Comparison of ENCODE assay signal across 8 mouse cellular contexts in the genomic region with DNA sequence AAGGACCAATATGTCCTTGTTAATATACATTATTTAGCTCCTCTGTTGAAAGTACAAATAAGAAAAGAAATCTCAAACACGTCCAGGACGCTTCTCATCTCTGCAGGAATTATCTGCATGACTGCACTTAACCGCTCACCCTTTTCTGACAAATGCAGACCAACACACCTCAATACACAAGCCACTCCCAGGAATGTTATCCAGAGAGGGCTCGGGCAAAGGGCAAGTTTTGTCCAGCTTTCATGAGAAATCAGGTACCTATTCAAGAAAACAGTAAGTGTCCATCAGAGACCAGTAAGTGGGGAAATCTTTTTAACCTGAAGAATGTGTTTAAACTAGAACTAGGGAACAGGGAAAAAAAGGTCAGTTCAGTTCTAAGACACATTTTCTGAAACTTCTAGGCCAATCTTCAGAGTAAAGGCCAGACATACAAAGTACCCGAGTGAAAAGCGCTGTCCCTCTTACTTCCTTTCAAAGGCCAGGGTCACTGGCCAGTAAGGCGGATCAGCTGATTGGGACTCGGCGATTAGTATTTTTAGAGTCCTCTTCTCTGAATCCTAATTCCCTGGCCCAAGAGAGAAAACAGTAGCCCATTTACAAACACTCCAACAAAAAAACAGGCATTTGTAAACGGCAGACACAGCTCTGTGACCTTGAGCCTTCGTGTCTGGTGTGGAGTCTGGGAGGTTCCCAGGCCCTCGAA. TPM values are rescaled to one million over a fixed set of nuclear protein-coding genes. Genes with fewer than 3 reads are reported as not detected.
DNase-seq lines count a peak whose midpoint lies in the region; ATAC-seq and TF ChIP-seq lines count a peak whose summit lies in the region.

No protein-coding gene starts in this region.

- intact Hi-C loops in heart, postnatal 36 days (cut with DNase I): no loop called here

- peak overlapping the region; percentile 88 for H3K4me3 ChIP-seq in heart, embryonic 10.5 days
- H3K4me3 ChIP-seq in embryonic facial prominence, embryonic 10.5 days: peak overlapping the region; percentile 97
- peak overlapping the region; percentile 57 for H3K4me3 ChIP-seq in intestine, postnatal 0 days (ENCODE audit: low read depth, low read length)
- peak overlapping the region; percentile 78 for H3K4me3 ChIP-seq in midbrain, embryonic 13.5 days (replicated peaks)

- WGBS in heart, embryonic 10.5 days: 20% methylated on average over 12 of the region's 12 CpGs
- 22% methylated on average over 12 of the region's 12 CpGs for WGBS in embryonic facial prominence, embryonic 10.5 days
- 26% methylated on average over 12 of the region's 12 CpGs for WGBS in intestine, postnatal 0 days
- WGBS in midbrain, embryonic 13.5 days: 11% methylated on average over 12 of the region's 12 CpGs

- no peaks in the 10 kb centered on the region for H3K9me3 ChIP-seq in heart, embryonic 10.5 days
- H3K9me3 ChIP-seq in embryonic facial prominence, embryonic 10.5 days: no peaks in the 10 kb centered on the region
- no peaks in the 10 kb centered on the region for H3K9me3 ChIP-seq in intestine, postnatal 0 days (ENCODE audit: control insufficient read depth)
- no peaks in the 10 kb centered on the region for H3K9me3 ChIP-seq in midbrain, embryonic 13.5 days

- peak overlapping the region; percentile 90 for H3K27ac ChIP-seq in heart, embryonic 10.5 days
- H3K27ac ChIP-seq in embryonic facial prominence, embryonic 10.5 days (replicated peaks): peak overlapping the region; percentile 83
- H3K27ac ChIP-seq in intestine, postnatal 0 days (ENCODE audit: low read depth, low read length): no peak overlapping the region
- no peak overlapping the region for H3K27ac ChIP-seq in midbrain, embryonic 13.5 days

- TF ChIP-seq CTCF in intestine, postnatal 0 days (IDR thresholded peaks at IDR 0.05; ENCODE audit: low read depth): no peak

- peak overlapping the region; percentile 75 for H3K4me2 ChIP-seq in intestine, postnatal 0 days (replicated peaks; ENCODE audit: low read depth)
- H3K4me2 ChIP-seq in midbrain, embryonic 13.5 days (replicated peaks): peak overlapping the region; percentile 79

- no peak for DNase-seq in heart, embryonic 10.5 days (ENCODE audit: low spot score)
- no peak for DNase-seq in heart, postnatal 36 days
- no peak for DNase-seq in embryonic facial prominence, embryonic 10.5 days (ENCODE audit: low spot score)
- no peak for DNase-seq in right cerebral cortex, adult 2 months (ENCODE audit: low spot score in 2 of 2)
- no peak for DNase-seq in gastrocnemius, postnatal 25 days

- peak overlapping the region; percentile 43 for H3K9ac ChIP-seq in intestine, postnatal 0 days (ENCODE audit: low read depth, low read length)
- peak overlapping the region; percentile 95 for H3K9ac ChIP-seq in midbrain, embryonic 13.5 days (replicated peaks)

- ATAC-seq in intestine, postnatal 0 days: no peak
- no peak for ATAC-seq in midbrain, embryonic 13.5 days
- no peak for ATAC-seq in megakaryocyte-erythroid progenitor cell, adult 5-6 weeks (replicated peaks; ENCODE audit: low FRiP score, low TSS enrichment, poor library complexity, severe bottlenecking)

- no peaks in the 10 kb centered on the region for H3K27me3 ChIP-seq in heart, embryonic 10.5 days (ENCODE audit: insufficient read depth, poor library complexity, severe bottlenecking)
- 0 out of 2 replicates have a peak, but pooled peaks cover 4% of the 10 kb centered on the region for H3K27me3 ChIP-seq in embryonic facial prominence, embryonic 10.5 days (replicated peaks; ENCODE audit: low read depth, poor library complexity, severe bottlenecking)
- H3K27me3 ChIP-seq in intestine, postnatal 0 days (replicated peaks; ENCODE audit: control insufficient read depth, insufficient read depth, low read length): peaks cover 10% of the 10 kb centered on the region; the same call in 1 of the 2 replicates
- no peaks in the 10 kb centered on the region for H3K27me3 ChIP-seq in midbrain, embryonic 13.5 days

- H3K4me1 ChIP-seq in heart, embryonic 10.5 days: peaks cover 10% of the 10 kb centered on the region
- peaks cover 18% of the 10 kb centered on the region for H3K4me1 ChIP-seq in embryonic facial prominence, embryonic 10.5 days
- H3K4me1 ChIP-seq in intestine, postnatal 0 days (replicated peaks; ENCODE audit: control insufficient read depth, insufficient read depth, low read length): peaks cover 4% of the 10 kb centered on the region; the same call in 1 of the 2 replicates
- H3K4me1 ChIP-seq in midbrain, embryonic 13.5 days (replicated peaks): peaks cover 11% of the 10 kb centered on the region

- H3K36me3 ChIP-seq in heart, embryonic 10.5 days: peaks cover 10% of the 10 kb centered on the region
- H3K36me3 ChIP-seq in embryonic facial prominence, embryonic 10.5 days (replicated peaks): peaks cover 18% of the 10 kb centered on the region
- H3K36me3 ChIP-seq in intestine, postnatal 0 days (ENCODE audit: control insufficient read depth, insufficient read depth): peaks cover 5% of the 10 kb centered on the region; the same call in 1 of the 2 replicates
- peaks cover 18% of the 10 kb centered on the region for H3K36me3 ChIP-seq in midbrain, embryonic 13.5 days

RNA-seq across cellular contexts. Expression of a gene that starts 0.8 kb away (rescaled TPM):
- polyA plus RNA-seq in heart, embryonic 10.5 days (2016; fragmentation: Nextera tagmentation; extraction: Ambion mirVana): 11.2 and 15.7 TPM in 2 replicates
- 1 to 10 TPM; 6.1 to 9.1 TPM for total RNA-seq in heart, postnatal 36 days (2021)
- polyA plus RNA-seq in embryonic facial prominence, embryonic 10.5 days (2016; fragmentation: Nextera tagmentation; extraction: Ambion mirVana): 11.8 and 12.0 TPM in 2 replicates
- polyA plus RNA-seq in intestine, postnatal 0 days (2015; fragmentation: Nextera tagmentation; extraction: Ambion mirVana): 1.4 and 1.6 TPM in 2 replicates
- 10.5 and 11.1 TPM in 2 replicates for polyA plus RNA-seq in midbrain, embryonic 13.5 days (2015; fragmentation: Nextera tagmentation; extraction: Ambion mirVana)
- 0.76 TPM in 1 of 2 replicates, not detected in the other for total RNA-seq in megakaryocyte-erythroid progenitor cell, adult 5-6 weeks (2014; fragmentation: Nextera tagmentation)
- total RNA-seq in megakaryocyte-erythroid progenitor cell, adult 5-6 weeks (2017): 3.4 TPM in 1 of 2 replicates, not detected in the other
- 1 to 10 TPM; 1.0 to 1.4 TPM for total RNA-seq in gastrocnemius, postnatal 25 days (2021)

RNA-seq across cellular contexts. Expression of a gene that starts 8.5 kb away (rescaled TPM):
- polyA plus RNA-seq in heart, embryonic 10.5 days (2016; fragmentation: Nextera tagmentation; extraction: Ambion mirVana): 10.2 and 11.3 TPM in 2 replicates
- 100 to 1,000 TPM; 154 to 160 TPM for total RNA-seq in heart, postnatal 36 days (2021)
- 9.1 and 9.3 TPM in 2 replicates for polyA plus RNA-seq in embryonic facial prominence, embryonic 10.5 days (2016; fragmentation: Nextera tagmentation; extraction: Ambion mirVana)
- polyA plus RNA-seq in intestine, postnatal 0 days (2015; fragmentation: Nextera tagmentation; extraction: Ambion mirVana): 3.9 and 4.9 TPM in 2 replicates
- polyA plus RNA-seq in midbrain, embryonic 13.5 days (2015; fragmentation: Nextera tagmentation; extraction: Ambion mirVana): 20.9 and 21.2 TPM in 2 replicates
- 23.4 and 34.6 TPM in 2 replicates for total RNA-seq in megakaryocyte-erythroid progenitor cell, adult 5-6 weeks (2014; fragmentation: Nextera tagmentation)
- 17.3 and 18.5 TPM in 2 replicates for total RNA-seq in megakaryocyte-erythroid progenitor cell, adult 5-6 weeks (2017)
- total RNA-seq in gastrocnemius, postnatal 25 days (2021): 10 to 100 TPM; 49.0 to 51.4 TPM

Comparison
In these comparisons a context has a peak if more than half of its experiments do, and no peak if none do; other contexts are left out.
1. H3K27ac ChIP-seq: peak in heart, embryonic 10.5 days (single experiment) and embryonic facial prominence, embryonic 10.5 days (single experiment); none in intestine, postnatal 0 days (single experiment) and midbrain, embryonic 13.5 days (single experiment).
2. Peak in every context shown above with its lines, with median percentiles within 50 percentile points of each other: H3K4me3 ChIP-seq.